Mouse (Mus musculus) heart, embryonic 16.5 days (tissue): ENCODE results near the gene Slc1a3. TPM values are rescaled to one million over a fixed set of nuclear protein-coding genes. Genes with fewer than 3 reads are reported as not detected.
A peak's percentile ranks its signal among the peaks of the same experiment; 100 is the strongest.

Experiments used
- ATAC-seq: fragments of 200-750 bp; cut with Nextera tagmentation; replicated peaks from 2 replicates; pipeline ENCODE4 v1.8.0; 2017; ENCODE audit warnings: moderate number of reproducible peaks; ENCODE audit not compliant: insufficient read depth, low FRiP score; ENCODE audit errors: extremely low read depth
- H3K27ac ChIP-seq: fragments of 300-500 bp; sonication (generic); 2 replicates; pipeline ENCODE4 v1.5.1; 2014; ENCODE audit warnings: mild to moderate bottlenecking, low read length, control low read depth, moderate library complexity
- H3K27me3 ChIP-seq: fragments of 300-500 bp; sonication (generic); 2 replicates; pipeline ENCODE4 v1.6.1; 2014; ENCODE audit warnings: low read length, mixed read lengths; ENCODE audit not compliant: control insufficient read depth, insufficient read depth
- H3K36me3 ChIP-seq: fragments of 300-500 bp; sonication (generic); 2 replicates; pipeline ENCODE4 v1.6.1; 2014; ENCODE audit not compliant: control insufficient read depth, insufficient read depth
- H3K4me1 ChIP-seq: fragments of 300-500 bp; sonication (generic); 2 replicates; pipeline ENCODE4 v1.6.1; 2014; ENCODE audit warnings: low read length, mixed read lengths; ENCODE audit not compliant: control insufficient read depth, insufficient read depth
- H3K4me2 ChIP-seq: fragments of 300-500 bp; sonication (generic); 2 replicates; pipeline ENCODE4 v1.6.1; 2014; ENCODE audit warnings: low read depth, mild to moderate bottlenecking, control low read depth, low read length
- H3K4me3 ChIP-seq: fragments of 300-500 bp; sonication (generic); 2 replicates; pipeline ENCODE4 v1.5.1; 2014; ENCODE audit warnings: mild to moderate bottlenecking, control low read depth, low read length
- H3K9ac ChIP-seq: fragments of 300-500 bp; sonication (generic); 2 replicates; pipeline ENCODE4 v1.6.1; 2014; ENCODE audit warnings: low read length, control low read depth
- H3K9me3 ChIP-seq: fragments of 300-500 bp; sonication (generic); replicated peaks from 2 replicates; pipeline ENCODE4 v1.6.1; 2016; ENCODE audit warnings: low read length; ENCODE audit not compliant: control insufficient read depth
- WGBS: fragments of 180-500 bp; shearing (Covaris S2); extraction: QIAGEN DNeasy Blood & Tissue Kit; methylation state at CpG from one replicate; pipeline ENCODE4 v1.1.7; 2014; 5-methylcytosine and 5-hydroxymethylcytosine counted together
- polyA plus RNA-seq: library from polyadenylated mRNA; unstranded; fragments of >200 nt; fragmentation: Nextera tagmentation; extraction: Ambion mirVana; gene quantifications from 2 replicates; pipeline ENCODE4 v1.2.1, GENCODE M21; 2015

Slc1a3 gene
- polyA plus RNA-seq, 1 experiment from 2014 or later = 15.2 TPM

- 0 out of 2 replicates have a peak, but pooled peaks have one; percentile 59 for ATAC-seq
- peak overlapping the region; percentile 7; the same call in 1 of the 2 replicates for H3K9ac ChIP-seq
- peak overlapping the region; percentile 41 for H3K4me2 ChIP-seq
- peak overlapping the region; percentile 6; the same call in 1 of the 2 replicates for H3K27ac ChIP-seq
- no peaks in the 10 kb centered on the region for H3K36me3 ChIP-seq
- H3K9me3 ChIP-seq = no peaks in the 10 kb centered on the region
- H3K4me3 ChIP-seq = 0 out of 2 replicates have a peak overlapping the region, but pooled peaks have one; percentile 11
- H3K27me3 ChIP-seq = no peaks in the 10 kb centered on the region
- 53% methylated on average over 18 of the region's 18 CpGs for WGBS
- peaks cover 17% of the 10 kb centered on the region for H3K4me1 ChIP-seq
Measured at GRCm38 (mm10) chr15:8619479-8620026, 91.0 kb downstream of the Slc1a3 start.

- H3K36me3 ChIP-seq = no peaks in the 10 kb centered on the region
- 76% methylated on average over 12 of the region's 12 CpGs for WGBS
- no peak overlapping the region for H3K9ac ChIP-seq
- H3K9me3 ChIP-seq = no peaks in the 10 kb centered on the region
- H3K27ac ChIP-seq = no peak overlapping the region
- no peak overlapping the region for H3K4me3 ChIP-seq
- peaks cover 17% of the 10 kb centered on the region for H3K4me1 ChIP-seq
- no peaks in the 10 kb centered on the region for H3K27me3 ChIP-seq
- H3K4me2 ChIP-seq = no peak overlapping the region
- ATAC-seq = no peak
Measured at GRCm38 (mm10) chr15:8616290-8616689, 94.3 kb downstream of the Slc1a3 start.

- H3K4me2 ChIP-seq = peak overlapping the region; percentile 14; the same call in 1 of the 2 replicates
- whole genome bisulfite sequencing = 63% methylated on average over 11 of the region's 11 CpGs
Measured at GRCm38 (mm10) chr15:8615511-8616224, 94.9 kb downstream of the Slc1a3 start.

GRCm38 (mm10) chr15:8614701-8615100 lies 95.9 kb downstream of the Slc1a3 start:
- Histone ChIP-seq H3K4me2 (no peak overlapping the region), H3K4me3 (no peak overlapping the region), H3K36me3 (no peaks in the 10 kb centered on the region), H3K27me3 (no peaks in the 10 kb centered on the region), H3K4me1 (peaks cover 17% of the 10 kb centered on the region), H3K9me3 (no peaks in the 10 kb centered on the region), H3K9ac (no peak overlapping the region), H3K27ac (no peak overlapping the region)
- WGBS = 80% methylated on average over 5 of the region's 5 CpGs
- no peak for ATAC-seq

More at GRCm38 (mm10) chr15:8615511-8616224, 94.9 kb downstream of the Slc1a3 start:
- Histone ChIP-seq H3K36me3 (no peaks in the 10 kb centered on the region), H3K4me1 (peaks cover 17% of the 10 kb centered on the region), H3K4me3 (no peak overlapping the region), H3K9ac (no peak overlapping the region), H3K27ac (peak overlapping the region; percentile 57), H3K9me3 (no peaks in the 10 kb centered on the region), H3K27me3 (no peaks in the 10 kb centered on the region)
- peak; percentile 82 for ATAC-seq

- whole genome bisulfite sequencing = 55% methylated on average over 6 of the region's 6 CpGs
- Histone ChIP-seq H3K9ac (no peak overlapping the region), H3K9me3 (no peaks in the 10 kb centered on the region), H3K4me3 (no peak overlapping the region), H3K27me3 (no peaks in the 10 kb centered on the region), H3K36me3 (no peaks in the 10 kb centered on the region), H3K4me2 (no peak overlapping the region), H3K27ac (no peak overlapping the region), H3K4me1 (no peaks in the 10 kb centered on the region)
- ATAC-seq = no peak
Measured at GRCm38 (mm10) chr15:8605538-8606188, 104.9 kb downstream of the Slc1a3 start.

- H3K27ac ChIP-seq = no peak overlapping the region
- H3K9ac ChIP-seq = no peak overlapping the region
- 76% methylated on average over 6 of the region's 6 CpGs for WGBS
Measured at GRCm38 (mm10) chr15:8602362-8602761, 108.2 kb downstream of the Slc1a3 start.

GRCm38 (mm10) chr15:8601312-8602146 lies 109.0 kb downstream of the Slc1a3 start:
- H3K4me2 ChIP-seq = no peak overlapping the region
- no peak for ATAC-seq
- H3K9ac ChIP-seq = no peak overlapping the region
- no peaks in the 10 kb centered on the region for H3K36me3 ChIP-seq
- no peak overlapping the region for H3K27ac ChIP-seq
- H3K27me3 ChIP-seq = no peaks in the 10 kb centered on the region
- no peaks in the 10 kb centered on the region for H3K4me1 ChIP-seq
- H3K4me3 ChIP-seq = no peak overlapping the region
- no peaks in the 10 kb centered on the region for H3K9me3 ChIP-seq
- WGBS = 82% methylated on average over 13 of the region's 13 CpGs

More at GRCm38 (mm10) chr15:8602362-8602761, 108.2 kb downstream of the Slc1a3 start:
- Histone ChIP-seq H3K4me3 (no peak overlapping the region), H3K27me3 (no peaks in the 10 kb centered on the region), H3K4me2 (no peak overlapping the region), H3K36me3 (no peaks in the 10 kb centered on the region), H3K4me1 (no peaks in the 10 kb centered on the region), H3K9me3 (no peaks in the 10 kb centered on the region)
- ATAC-seq = no peak

- H3K36me3 ChIP-seq = no peaks in the 10 kb centered on the region
- H3K27me3 ChIP-seq = no peaks in the 10 kb centered on the region
- no peak overlapping the region for H3K4me3 ChIP-seq
- no peak overlapping the region for H3K9ac ChIP-seq
- 82% methylated on average over 8 of the region's 8 CpGs for WGBS
- H3K4me1 ChIP-seq = no peaks in the 10 kb centered on the region; the same call in 1 of the 2 replicates
- no peak overlapping the region for H3K27ac ChIP-seq
- no peak overlapping the region for H3K4me2 ChIP-seq
- ATAC-seq = no peak
- H3K9me3 ChIP-seq = no peaks in the 10 kb centered on the region
Measured at GRCm38 (mm10) chr15:8596375-8596900, 114.1 kb downstream of the Slc1a3 start.
